Mouse (Mus musculus): ENCODE data around the gene Chrnd. TPM values are rescaled to one million over a fixed set of nuclear protein-coding genes. Genes with fewer than 3 reads are reported as not detected.
A peak's percentile ranks its signal among the peaks of the same experiment; 100 is the strongest.

Chrnd gene
- polyA plus RNA-seq, 1 experiment: not detected

DNA sequence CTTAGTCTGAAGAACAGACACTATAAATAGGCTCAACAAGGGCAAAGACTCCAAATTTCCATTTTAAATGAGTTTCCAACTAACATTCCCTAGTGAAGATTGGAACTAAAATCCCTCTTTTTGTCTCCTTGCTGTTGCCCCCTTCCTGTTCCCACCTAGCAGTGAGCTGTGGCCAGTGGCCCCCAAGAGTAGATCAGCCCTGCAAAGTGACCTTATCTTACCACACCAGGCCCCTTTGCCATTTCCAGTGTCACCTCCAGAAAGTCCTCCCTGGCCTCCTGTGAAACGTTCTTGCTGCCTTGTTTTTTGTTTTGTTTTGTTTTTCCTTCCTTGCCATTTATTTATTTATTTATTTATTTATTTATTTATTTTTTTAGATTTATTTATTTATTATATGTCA lies 55.0 kb downstream of the Chrnd start:
- H3K4me1 ChIP-seq (ENCODE audit: control insufficient read depth, insufficient read depth, insufficient read length): no peaks in the 10 kb centered on the region
- DNase-seq (ENCODE audit: low read depth in 1 of 2, low spot score in 2 of 2): no peak
- H3K27ac ChIP-seq (ENCODE audit: insufficient read depth, low read length): no peak overlapping the region
- no peak overlapping the region for H3K4me3 ChIP-seq (ENCODE audit: extremely low read depth, insufficient read depth, insufficient read length)
- no peak for TF ChIP-seq CTCF (IDR thresholded peaks at IDR 0.05; ENCODE audit: extremely low read depth, insufficient read depth, insufficient read length, insufficient replicate concordance)
- TF ChIP-seq POLR2A (IDR thresholded peaks at IDR 0.05; ENCODE audit: low read depth, low read length): no peak
- H3K27me3 ChIP-seq (ENCODE audit: control insufficient read depth, insufficient read depth, low read length): no peaks in the 10 kb centered on the region
- 16% methylated on average over 1 of the region's 1 CpGs for WGBS
- H3K36me3 ChIP-seq (ENCODE audit: control insufficient read depth, insufficient read depth, low read length): no peaks in the 10 kb centered on the region

GRCm38 (mm10) chr1:87245929-87246815 lies 55.8 kb downstream of the Chrnd start:
- Histone ChIP-seq H3K4me3 (ENCODE audit: extremely low read depth, insufficient read depth, insufficient read length) (peak overlapping the region; percentile 43; the same call in 1 of the 2 replicates), H3K27me3 (ENCODE audit: control insufficient read depth, insufficient read depth, low read length) (no peaks in the 10 kb centered on the region), H3K27ac (ENCODE audit: insufficient read depth, low read length) (no peak overlapping the region), H3K4me1 (ENCODE audit: control insufficient read depth, insufficient read depth, insufficient read length) (no peaks in the 10 kb centered on the region), H3K36me3 (ENCODE audit: control insufficient read depth, insufficient read depth, low read length) (no peaks in the 10 kb centered on the region)
- TF ChIP-seq POLR2A (IDR thresholded peaks at IDR 0.05; ENCODE audit: low read depth, low read length) (no peak), CTCF (IDR thresholded peaks at IDR 0.05; ENCODE audit: extremely low read depth, insufficient read depth, insufficient read length, insufficient replicate concordance) (peak; percentile 71; the same call in 1 of the 2 replicates)
- WGBS: 26% methylated on average over 22 of the region's 22 CpGs
- DNase-seq (ENCODE audit: low read depth in 1 of 2, low spot score in 2 of 2): peak; percentile 15 to 65

Other genes with a start within 250 kb of the Chrnd start
- not detected in 2 replicates for gene Alppl2, start 100.7 kb upstream of the Chrnd start, polyA plus RNA-seq (2012; rRNA removed)
- not detected in 2 replicates for gene Alpi, start 89.0 kb upstream of the Chrnd start, polyA plus RNA-seq (2012; rRNA removed)
- gene Akp3, start 65.6 kb upstream of the Chrnd start, polyA plus RNA-seq (2012; rRNA removed): not detected in 2 replicates
- 0.39 and 0.76 TPM in 2 replicates for gene Ecel1, start 34.1 kb upstream of the Chrnd start, polyA plus RNA-seq (2012; rRNA removed)
- gene Prss56, start 7.3 kb upstream of the Chrnd start, polyA plus RNA-seq (2012; rRNA removed): not detected in 2 replicates
- not detected in 2 replicates for gene Chrng, start 14.1 kb downstream of the Chrnd start, polyA plus RNA-seq (2012; rRNA removed)
- gene Eif4e2, start 23.3 kb downstream of the Chrnd start, polyA plus RNA-seq (2012; rRNA removed): 18.9 and 21.6 TPM in 2 replicates
- gene Efhd1, start 73.8 kb downstream of the Chrnd start, polyA plus RNA-seq (2012; rRNA removed): 26.0 and 28.0 TPM in 2 replicates
- 22.3 and 22.8 TPM in 2 replicates for gene Gigyf2, start 136.4 kb downstream of the Chrnd start, polyA plus RNA-seq (2012; rRNA removed)
- not detected in 2 replicates for gene Kcnj13, start 204.1 kb downstream of the Chrnd start, polyA plus RNA-seq (2012; rRNA removed)

All from spleen, adult 2 months (tissue).